Mouse (Mus musculus) mouse embryonic stem cell (cell line): ENCODE measurements at regions not wholly inside any gene's neighbourhood (a gene's known extent, or its start where the extent isn't known, plus 50 kb on each side); places are given as distances from the start of the nearest gene placed in this dataset.

ENCODE experiments used
- in situ Hi-C, 2 experiments: fragments of 300-500 bp; cut with MboI; formaldehyde crosslinking; loops; 1 replicate in 1 of 2; 3 replicates in 1 of 2; pipeline ENCODE4 v1.14.3; 2019 to 2020; ENCODE audit warnings: low sequenced_read_pairs in 2 of 2, low pct_unique_long_range_greater_than_20kb in 1 of 2, mixed read lengths in 1 of 2; ENCODE audit not compliant: unreplicated experiment in 1 of 2

DNA sequence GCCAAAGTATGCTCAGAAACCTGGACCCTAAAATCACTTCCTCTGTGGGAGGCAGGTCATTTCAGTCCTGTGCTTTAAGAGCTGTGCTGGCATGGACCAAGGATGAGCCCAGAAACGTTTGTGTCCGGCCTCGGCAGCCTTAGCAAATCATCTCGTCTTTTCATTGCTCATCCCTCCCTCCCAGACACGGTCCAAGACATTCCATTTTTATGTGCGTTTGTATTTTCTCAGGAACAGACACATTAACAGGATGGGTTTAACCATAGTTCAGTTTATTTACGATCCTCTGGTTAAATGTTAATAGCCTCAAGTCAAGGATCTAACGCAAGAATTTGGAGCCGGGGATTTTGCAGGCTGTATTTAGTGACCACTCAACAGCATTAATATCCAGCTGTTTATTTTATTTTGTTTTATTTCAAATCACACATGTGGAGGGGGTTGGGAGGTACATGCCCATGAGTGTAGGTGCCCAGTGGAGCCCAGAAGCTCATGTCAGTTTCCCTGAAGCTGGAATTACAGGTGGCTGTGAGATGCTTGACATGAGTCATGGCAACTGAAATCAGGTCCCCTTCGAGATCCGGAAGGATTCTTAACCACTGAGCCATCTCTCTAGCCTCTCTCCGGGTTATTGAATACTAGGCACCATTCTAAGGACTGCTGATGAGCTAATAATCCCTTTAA lies 212.1 kb upstream of the Gm5148 start:
- in situ Hi-C loops, result no loop called here

DNA sequence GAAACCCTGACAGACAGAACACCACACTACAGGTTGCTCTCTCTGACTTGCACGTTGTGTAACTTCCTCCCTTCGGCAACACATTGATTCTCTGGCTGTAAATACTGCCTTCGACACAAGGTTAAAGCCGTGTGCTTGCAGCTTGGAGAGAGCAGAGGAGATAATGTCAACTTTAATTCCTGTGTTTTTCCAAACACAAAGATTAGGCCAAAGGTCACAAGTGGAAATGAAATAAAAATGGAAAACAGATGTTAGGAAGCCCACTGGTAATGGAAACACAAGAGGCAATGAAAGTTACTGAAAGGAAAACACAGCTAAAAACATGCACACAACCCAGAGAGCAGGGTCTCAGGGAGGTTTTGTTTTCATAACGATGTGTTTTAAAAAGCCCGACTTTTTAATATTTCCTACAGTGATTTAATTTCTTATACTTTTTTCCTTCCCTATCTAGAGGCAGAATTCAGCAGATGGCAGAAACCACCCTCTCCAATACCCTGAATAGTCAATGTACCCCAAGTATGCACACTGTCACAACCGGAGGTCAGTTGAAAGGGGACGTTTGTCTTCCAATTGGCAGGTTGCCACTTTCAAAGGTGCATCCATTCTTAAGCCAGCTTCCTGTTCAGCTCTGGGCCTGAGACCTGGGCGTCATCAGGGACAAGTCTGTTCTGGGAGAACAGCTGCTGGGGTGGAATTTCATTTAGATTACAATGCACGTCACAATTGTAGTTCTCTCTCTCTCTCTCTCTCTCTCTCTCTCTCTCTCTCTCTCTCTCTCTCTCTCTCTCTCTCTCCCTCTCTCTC lies 210.8 kb upstream of the Gm5148 start:
- in situ Hi-C loops, result no loop called here

GRCm38 (mm10) chr3:37934236-37934635 lies 209.9 kb upstream of the Gm5148 start:
- in situ Hi-C loops, result no loop called here

DNA sequence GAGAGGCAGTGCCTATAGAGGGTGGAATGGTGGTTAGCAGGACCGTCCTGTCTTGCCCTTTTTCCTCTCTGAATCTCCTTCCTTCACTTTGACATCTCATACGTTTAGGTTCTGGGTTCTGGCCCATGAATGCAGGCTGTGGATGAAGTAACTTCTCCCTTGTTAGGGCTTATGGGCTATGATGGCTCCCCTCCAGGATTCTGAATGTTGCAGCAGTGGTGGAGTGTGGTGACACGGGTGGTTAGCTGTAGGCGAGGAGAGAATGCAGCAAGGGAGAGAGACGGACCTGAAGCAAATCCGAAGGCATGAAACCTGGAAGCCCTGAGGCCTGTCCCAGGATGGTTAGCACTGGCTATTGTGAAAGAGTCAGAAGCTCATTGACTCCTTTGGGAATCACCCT lies 204.4 kb upstream of the Gm5148 start:
- in situ Hi-C loops, result no loop called here

- in situ Hi-C loops, result no loop called here
Observed at GRCm38 (mm10) chr3:37919450-37920156, 195.3 kb upstream of the Gm5148 start.

- in situ Hi-C loops, result no loop called here
Observed at GRCm38 (mm10) chr3:37916786-37917479, 192.6 kb upstream of the Gm5148 start.

- in situ Hi-C loops, result no loop called here
Observed at GRCm38 (mm10) chr3:37916281-37916680, 192.0 kb upstream of the Gm5148 start.

DNA sequence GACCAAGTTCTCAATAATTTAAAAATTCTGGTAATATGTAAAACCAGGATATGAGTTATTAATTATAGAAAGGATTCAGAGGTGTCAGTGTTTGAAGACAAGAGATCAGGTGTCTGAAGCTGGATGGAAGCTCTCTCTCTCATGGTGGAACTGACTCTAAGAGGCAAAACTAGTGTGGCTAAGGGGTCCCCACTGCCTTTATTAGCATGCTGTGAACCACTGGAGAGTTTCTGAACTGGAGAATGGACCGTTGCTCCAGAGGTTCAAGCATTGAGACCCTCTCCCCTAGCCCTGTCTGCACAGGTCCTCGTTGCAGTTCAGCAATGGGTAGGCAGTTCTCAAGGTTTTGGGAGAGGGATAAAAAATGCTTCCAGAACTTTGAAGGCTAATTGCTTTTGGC lies 191.4 kb upstream of the Gm5148 start:
- in situ Hi-C loops, result no loop called here

GRCm38 (mm10) chr3:37914136-37914535 lies 189.8 kb upstream of the Gm5148 start:
- in situ Hi-C loops, result no loop called here

- in situ Hi-C loops, result no loop called here
Observed at GRCm38 (mm10) chr3:37909821-37910220, 185.5 kb upstream of the Gm5148 start.

DNA sequence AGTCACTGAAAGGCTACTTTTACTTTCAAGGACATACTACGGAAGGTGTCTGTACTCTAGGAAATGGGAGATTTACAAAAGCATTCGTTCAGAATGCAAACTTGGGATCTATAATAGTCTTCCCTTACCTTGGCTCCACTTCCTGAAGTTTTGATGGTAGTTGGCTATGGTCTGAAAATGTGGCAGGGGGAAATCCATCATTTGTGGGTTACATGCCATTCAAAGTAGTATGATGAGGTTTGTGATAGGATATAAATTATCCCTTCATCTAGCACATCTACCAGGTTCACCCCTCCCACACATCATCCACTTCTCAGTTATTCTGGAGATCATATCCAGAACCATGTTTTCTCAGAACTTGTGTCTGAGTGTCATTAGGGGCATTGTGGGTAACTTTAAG lies 184.7 kb upstream of the Gm5148 start:
- in situ Hi-C loops, result no loop called here

- in situ Hi-C loops, result no loop called here
Observed at GRCm38 (mm10) chr3:37908456-37908855, 184.2 kb upstream of the Gm5148 start.

DNA sequence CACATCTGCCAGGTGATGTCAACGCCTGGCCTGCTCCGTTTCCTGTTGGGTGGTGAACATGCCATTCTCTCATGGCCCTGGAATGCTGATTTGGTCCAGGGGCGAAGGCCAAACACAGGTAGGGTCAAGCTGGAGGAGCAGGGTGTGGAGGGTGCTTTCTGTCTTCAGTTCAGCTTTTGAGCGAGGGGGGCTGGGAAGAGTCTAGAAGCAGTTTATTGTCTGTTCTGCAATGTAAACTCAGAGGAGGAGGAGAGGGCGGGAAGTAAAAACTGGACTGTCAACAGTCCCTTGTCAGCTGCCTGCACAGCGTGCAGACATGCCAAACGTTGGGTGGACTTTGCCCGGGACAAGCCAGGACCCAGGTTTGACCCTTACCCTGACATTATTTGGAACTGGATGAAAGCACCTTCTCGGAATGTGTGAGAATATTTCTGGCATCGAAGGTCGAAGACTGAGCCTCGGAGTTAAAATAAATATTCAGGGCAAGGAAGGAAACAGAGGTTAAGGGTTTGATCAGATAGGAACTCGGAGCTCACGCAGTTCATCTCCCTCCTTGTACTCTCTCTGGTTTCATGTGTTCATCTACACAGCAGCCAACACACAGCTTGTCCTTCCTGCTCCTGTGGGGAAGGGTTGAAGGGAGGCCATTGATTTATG lies 183.3 kb upstream of the Gm5148 start:
- in situ Hi-C loops, result no loop called here

DNA sequence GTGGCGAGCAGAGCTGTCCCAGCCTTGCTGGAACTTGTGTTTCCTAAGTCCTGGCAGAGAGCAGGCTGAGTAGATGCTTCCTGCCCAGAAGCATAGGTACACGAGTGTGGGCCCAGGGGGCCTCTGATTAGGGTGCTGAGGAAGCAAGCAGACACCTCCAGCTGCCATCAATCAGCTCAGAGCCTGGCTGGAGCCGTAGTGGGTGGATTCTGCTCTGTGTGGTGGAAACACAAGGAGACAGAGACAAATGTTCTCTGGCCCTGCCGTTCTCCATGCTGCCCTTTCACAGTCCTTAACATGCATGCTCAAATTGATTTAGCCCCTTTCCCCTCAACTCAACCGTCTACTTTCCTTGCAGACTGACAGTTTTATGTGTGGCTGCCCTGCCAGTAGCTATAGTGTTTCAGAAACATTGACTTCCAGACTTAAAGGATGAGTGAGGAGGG lies 182.5 kb upstream of the Gm5148 start:
- in situ Hi-C loops, result no loop called here

DNA sequence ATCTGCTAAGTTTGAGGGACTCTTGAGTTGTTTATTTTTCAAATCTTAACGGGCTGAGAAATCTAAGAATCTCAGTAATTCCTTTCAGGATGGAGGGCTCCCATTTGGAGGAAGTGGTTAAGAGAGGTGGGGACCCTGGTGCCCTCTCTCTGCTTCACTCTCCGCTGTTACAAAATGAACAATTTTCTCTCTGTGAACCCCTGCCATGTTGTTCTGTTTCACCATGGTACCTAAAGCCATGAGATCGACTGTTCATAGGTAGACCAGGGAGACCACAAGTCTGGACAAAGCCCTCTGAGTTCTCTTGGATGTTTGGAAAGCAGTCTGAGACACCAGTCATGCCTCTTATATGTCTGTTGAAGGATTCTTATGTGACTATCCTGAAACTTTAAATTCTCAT lies 179.9 kb upstream of the Gm5148 start:
- in situ Hi-C loops, result no loop called here

- in situ Hi-C loops, result no loop called here
Observed at GRCm38 (mm10) chr3:37903482-37903881, 179.2 kb upstream of the Gm5148 start.

- in situ Hi-C loops, result no loop called here
Observed at GRCm38 (mm10) chr3:37903021-37903420, 178.7 kb upstream of the Gm5148 start.

DNA sequence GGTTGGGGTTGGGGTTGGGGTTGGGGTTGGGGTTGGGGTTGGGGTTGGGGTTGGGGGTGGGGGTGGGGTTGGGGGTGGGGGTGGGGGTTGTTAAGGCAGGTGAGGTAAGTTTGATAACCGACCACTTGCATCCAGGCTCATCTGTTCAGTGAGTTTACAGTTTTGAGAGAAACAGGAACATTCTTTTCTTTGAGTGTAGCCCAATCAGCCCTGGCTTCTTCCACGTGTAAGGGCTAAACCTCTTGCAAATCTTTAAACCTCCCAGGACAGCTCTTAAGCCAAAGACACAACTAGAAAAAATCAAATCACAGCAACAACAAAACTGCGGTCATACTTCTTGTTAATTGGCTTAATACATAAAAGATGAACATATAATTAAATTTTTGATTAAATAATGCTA lies 173.1 kb upstream of the Gm5148 start:
- in situ Hi-C loops, result no loop called here
